Mouse (Mus musculus) heart, embryonic 16.5 days (tissue): Measurements from ENCODE around the gene Ccdc82. TPM values are rescaled to one million over a fixed set of nuclear protein-coding genes. Genes with fewer than 3 reads are reported as not detected.

Experiments used
- ATAC-seq: fragments of 200-750 bp; cut with Nextera tagmentation; replicated peaks from 2 replicates; pipeline ENCODE4 v1.8.0; 2017; ENCODE audit warnings: moderate number of reproducible peaks; ENCODE audit not compliant: insufficient read depth, low FRiP score; ENCODE audit errors: extremely low read depth
- H3K27ac ChIP-seq: fragments of 300-500 bp; sonication (generic); 2 replicates; pipeline ENCODE4 v1.5.1; 2014; ENCODE audit warnings: mild to moderate bottlenecking, low read length, control low read depth, moderate library complexity
- H3K27me3 ChIP-seq: fragments of 300-500 bp; sonication (generic); 2 replicates; pipeline ENCODE4 v1.6.1; 2014; ENCODE audit warnings: low read length, mixed read lengths; ENCODE audit not compliant: control insufficient read depth, insufficient read depth
- H3K36me3 ChIP-seq: fragments of 300-500 bp; sonication (generic); 2 replicates; pipeline ENCODE4 v1.6.1; 2014; ENCODE audit not compliant: control insufficient read depth, insufficient read depth
- H3K4me1 ChIP-seq: fragments of 300-500 bp; sonication (generic); 2 replicates; pipeline ENCODE4 v1.6.1; 2014; ENCODE audit warnings: low read length, mixed read lengths; ENCODE audit not compliant: control insufficient read depth, insufficient read depth
- H3K4me2 ChIP-seq: fragments of 300-500 bp; sonication (generic); 2 replicates; pipeline ENCODE4 v1.6.1; 2014; ENCODE audit warnings: low read depth, mild to moderate bottlenecking, control low read depth, low read length
- H3K4me3 ChIP-seq: fragments of 300-500 bp; sonication (generic); 2 replicates; pipeline ENCODE4 v1.5.1; 2014; ENCODE audit warnings: mild to moderate bottlenecking, control low read depth, low read length
- H3K9ac ChIP-seq: fragments of 300-500 bp; sonication (generic); 2 replicates; pipeline ENCODE4 v1.6.1; 2014; ENCODE audit warnings: low read length, control low read depth
- H3K9me3 ChIP-seq: fragments of 300-500 bp; sonication (generic); replicated peaks from 2 replicates; pipeline ENCODE4 v1.6.1; 2016; ENCODE audit warnings: low read length; ENCODE audit not compliant: control insufficient read depth
- WGBS: fragments of 180-500 bp; shearing (Covaris S2); extraction: QIAGEN DNeasy Blood & Tissue Kit; methylation state at CpG from one replicate; pipeline ENCODE4 v1.1.7; 2014; 5-methylcytosine and 5-hydroxymethylcytosine counted together
- polyA plus RNA-seq: library from polyadenylated mRNA; unstranded; fragments of >200 nt; fragmentation: Nextera tagmentation; extraction: Ambion mirVana; gene quantifications from 2 replicates; pipeline ENCODE4 v1.2.1, GENCODE M21; 2015

The Ccdc82 gene
- polyA plus RNA-seq, 1 experiment from 2014 or later: 8.7 TPM

GRCm38 (mm10) chr9:13245481-13245880 lies 1.3 kb upstream of the Ccdc82 start, which contains the start of gene Jrkl:
Gene Jrkl, minus strand, starts transcription at chr9:13245829.
- Histone ChIP-seq H3K36me3 (no peaks in the 10 kb centered on the region), H3K27ac (peak within 1 kb of the TSS; percentile 83), H3K9me3 (no peaks in the 10 kb centered on the region), H3K27me3 (no peaks in the 10 kb centered on the region), H3K4me3 (peak within 1 kb of the TSS; percentile 69), H3K4me1 (peaks cover 13% of the 10 kb centered on the region), H3K9ac (peak within 1 kb of the TSS; percentile 77), H3K4me2 (peak within 1 kb of the TSS; percentile 80)
- WGBS: 4% methylated on average over 10 of the region's 10 CpGs
- no peak for ATAC-seq

- ATAC-seq: no peak
- WGBS: 89% methylated on average over 4 of the region's 4 CpGs
- no peak overlapping the region for H3K9ac ChIP-seq
- peaks cover 13% of the 10 kb centered on the region for H3K4me1 ChIP-seq
- no peak overlapping the region for H3K27ac ChIP-seq
- H3K27me3 ChIP-seq: no peaks in the 10 kb centered on the region
- H3K4me3 ChIP-seq: no peak overlapping the region
- no peak overlapping the region for H3K4me2 ChIP-seq
- no peaks in the 10 kb centered on the region for H3K9me3 ChIP-seq
- no peaks in the 10 kb centered on the region; the same call in 1 of the 2 replicates for H3K36me3 ChIP-seq
These were observed 1.3 kb downstream of the Ccdc82 start for GRCm38 (mm10) chr9:13248104-13248503.

- Histone ChIP-seq H3K4me3 (no peak overlapping the region), H3K27ac (no peak overlapping the region), H3K27me3 (no peaks in the 10 kb centered on the region), H3K9me3 (no peaks in the 10 kb centered on the region), H3K36me3 (no peaks in the 10 kb centered on the region; the same call in 1 of the 2 replicates), H3K9ac (no peak overlapping the region), H3K4me2 (no peak overlapping the region), H3K4me1 (peaks cover 3% of the 10 kb centered on the region)
- 84% methylated on average over 2 of the region's 2 CpGs for WGBS
- ATAC-seq: no peak
These were observed 4.5 kb downstream of the Ccdc82 start for GRCm38 (mm10) chr9:13251251-13251650.

GRCm38 (mm10) chr9:13256726-13257125 lies 10.0 kb downstream of the Ccdc82 start:
- ATAC-seq: no peak
- Histone ChIP-seq H3K9ac (no peak overlapping the region), H3K4me1 (no peaks in the 10 kb centered on the region), H3K9me3 (no peaks in the 10 kb centered on the region), H3K4me2 (no peak overlapping the region), H3K27ac (no peak overlapping the region), H3K4me3 (no peak overlapping the region), H3K36me3 (no peaks in the 10 kb centered on the region; the same call in 1 of the 2 replicates), H3K27me3 (no peaks in the 10 kb centered on the region)
- WGBS: 78% methylated on average over 1 of the region's 1 CpGs

GRCm38 (mm10) chr9:13258173-13258572 lies 11.4 kb downstream of the Ccdc82 start:
- no peak overlapping the region for H3K4me3 ChIP-seq
- H3K9ac ChIP-seq: no peak overlapping the region
- H3K36me3 ChIP-seq: no peaks in the 10 kb centered on the region
- H3K27me3 ChIP-seq: no peaks in the 10 kb centered on the region
- H3K27ac ChIP-seq: no peak overlapping the region
- no peak for ATAC-seq
- no peaks in the 10 kb centered on the region for H3K9me3 ChIP-seq
- H3K4me1 ChIP-seq: no peaks in the 10 kb centered on the region
- no peak overlapping the region for H3K4me2 ChIP-seq
- 88% methylated on average over 2 of the region's 2 CpGs for WGBS

- WGBS: 41% methylated on average over 3 of the region's 3 CpGs
- H3K36me3 ChIP-seq: no peaks in the 10 kb centered on the region
- no peak for ATAC-seq
- no peak overlapping the region for H3K4me3 ChIP-seq
- H3K4me2 ChIP-seq: no peak overlapping the region
- H3K9me3 ChIP-seq: no peaks in the 10 kb centered on the region
- H3K4me1 ChIP-seq: no peaks in the 10 kb centered on the region
- H3K27me3 ChIP-seq: no peaks in the 10 kb centered on the region
- H3K9ac ChIP-seq: no peak overlapping the region
- no peak overlapping the region for H3K27ac ChIP-seq
These were observed 14.2 kb downstream of the Ccdc82 start for GRCm38 (mm10) chr9:13260980-13261379.

GRCm38 (mm10) chr9:13273219-13273618 lies 26.5 kb downstream of the Ccdc82 start:
- Histone ChIP-seq H3K4me1 (no peaks in the 10 kb centered on the region), H3K27me3 (no peaks in the 10 kb centered on the region), H3K9ac (no peak overlapping the region), H3K4me3 (no peak overlapping the region), H3K4me2 (no peak overlapping the region), H3K36me3 (no peaks in the 10 kb centered on the region), H3K9me3 (no peaks in the 10 kb centered on the region), H3K27ac (no peak overlapping the region)
- ATAC-seq: no peak
- 74% methylated on average over 1 of the region's 1 CpGs for WGBS

GRCm38 (mm10) chr9:13287482-13287881 lies 40.7 kb downstream of the Ccdc82 start:
- H3K27ac ChIP-seq: no peak overlapping the region
- no peaks in the 10 kb centered on the region for H3K9me3 ChIP-seq
- 68% methylated on average over 2 of the region's 2 CpGs for WGBS

GRCm38 (mm10) chr9:13296274-13297121 lies 49.7 kb downstream of the Ccdc82 start:
- Histone ChIP-seq H3K36me3 (no peaks in the 10 kb centered on the region), H3K9me3 (no peaks in the 10 kb centered on the region), H3K27me3 (no peaks in the 10 kb centered on the region), H3K4me2 (peak overlapping the region; percentile 97), H3K4me1 (peaks cover 32% of the 10 kb centered on the region), H3K9ac (peak overlapping the region; percentile 84), H3K4me3 (peak overlapping the region; percentile 84), H3K27ac (peak overlapping the region; percentile 80)
- ATAC-seq: peak; percentile 91
- under 1% methylated on average over 28 of the region's 28 CpGs for WGBS

More at GRCm38 (mm10) chr9:13287482-13287881, 40.7 kb downstream of the Ccdc82 start:
- ATAC-seq: no peak
- no peak overlapping the region for H3K4me2 ChIP-seq
- no peak overlapping the region for H3K9ac ChIP-seq
- peaks cover 2% of the 10 kb centered on the region; the same call in 1 of the 2 replicates for H3K36me3 ChIP-seq
- H3K4me1 ChIP-seq: no peaks in the 10 kb centered on the region
- no peaks in the 10 kb centered on the region for H3K27me3 ChIP-seq
- no peak overlapping the region for H3K4me3 ChIP-seq
